Mouse (Mus musculus) gastrocnemius, adult 8-10 months (tissue): ENCODE measurements at regions not wholly inside any gene's neighbourhood (a gene's known extent, or its start where the extent isn't known, plus 50 kb on each side); places are given as distances from the start of the nearest gene placed in this dataset.

Experiments
- DNase-seq, 2 experiments: peaks; one replicate each; pipeline ENCODE4 v3.0.0; 2022; ENCODE audit warnings: low spot score in 2 of 2

GRCm38 (mm10) chr3:50761766-50762165, 318.4 kb upstream of the Slc7a11 start:
- DNase-seq = no peak

- no peak for DNase-seq
Measured at GRCm38 (mm10) chr3:50758106-50758505, 314.7 kb upstream of the Slc7a11 start.

- no peak for DNase-seq
Measured at GRCm38 (mm10) chr3:50737173-50737572, 293.8 kb upstream of the Slc7a11 start.

DNA sequence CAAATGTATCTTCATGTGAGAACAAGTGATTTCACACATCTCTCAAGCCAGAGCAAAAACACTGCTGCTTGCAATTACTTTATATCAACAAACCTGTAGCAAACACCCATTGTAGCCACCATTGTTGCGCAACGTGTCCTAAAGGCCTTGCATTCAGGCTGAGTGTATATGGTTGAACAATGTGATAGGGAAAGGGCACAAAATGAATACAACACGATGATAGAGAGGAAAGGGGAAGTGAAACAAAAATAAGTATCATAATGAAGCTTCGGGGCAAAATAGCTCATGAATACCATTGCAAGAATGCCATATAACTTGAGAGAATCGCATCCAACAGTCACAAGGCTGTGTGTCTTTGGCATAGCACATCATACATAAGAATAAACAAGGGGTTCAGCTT, 275.6 kb upstream of the Slc7a11 start:
- DNase-seq = no peak

GRCm38 (mm10) chr3:50713463-50713862, 270.0 kb upstream of the Slc7a11 start:
- DNase-seq = no peak

GRCm38 (mm10) chr3:50709415-50709989, 266.1 kb upstream of the Slc7a11 start:
- DNase-seq = no peak

DNA sequence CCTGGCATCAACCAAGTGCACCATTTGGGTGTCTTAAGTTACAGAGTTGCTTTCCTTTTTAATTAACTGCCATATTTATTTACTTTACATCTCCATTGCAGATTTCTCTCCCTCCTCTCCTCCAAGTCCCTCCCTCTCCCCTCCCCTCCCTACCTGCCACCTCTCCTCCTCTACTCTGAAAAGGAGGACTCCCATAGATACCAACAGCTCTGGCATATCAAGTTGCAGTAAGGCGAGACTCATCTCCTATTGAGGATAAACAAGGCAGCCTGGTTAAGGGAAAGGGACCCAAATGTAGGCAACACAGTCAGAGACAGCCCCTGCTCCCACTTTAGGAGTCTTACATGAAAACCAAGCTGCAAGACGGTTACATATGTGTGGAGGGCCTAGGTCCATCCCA, 263.3 kb upstream of the Slc7a11 start:
- no peak for DNase-seq

GRCm38 (mm10) chr3:50694904-50695680, 251.7 kb upstream of the Slc7a11 start:
- no peak for DNase-seq

DNA sequence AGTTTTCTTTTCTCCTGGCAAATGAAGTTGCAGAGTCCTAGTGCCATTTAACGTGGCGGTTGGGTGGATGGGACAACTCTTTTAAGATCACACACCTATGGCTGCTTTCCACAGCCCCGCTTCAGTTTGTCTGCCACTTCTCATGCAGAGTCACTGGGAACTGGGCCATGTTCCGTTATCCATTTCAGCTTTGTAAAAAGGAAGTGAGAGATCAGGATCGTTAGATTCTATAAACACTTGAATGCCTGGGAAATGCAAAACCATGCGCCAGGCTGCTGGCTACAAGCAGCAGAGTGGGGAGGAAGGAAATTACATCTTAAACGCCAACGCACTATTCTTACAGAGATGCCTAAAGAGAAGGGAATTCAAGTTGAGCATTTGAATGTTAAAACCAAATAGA, 251.1 kb upstream of the Slc7a11 start:
- no peak for DNase-seq

DNA sequence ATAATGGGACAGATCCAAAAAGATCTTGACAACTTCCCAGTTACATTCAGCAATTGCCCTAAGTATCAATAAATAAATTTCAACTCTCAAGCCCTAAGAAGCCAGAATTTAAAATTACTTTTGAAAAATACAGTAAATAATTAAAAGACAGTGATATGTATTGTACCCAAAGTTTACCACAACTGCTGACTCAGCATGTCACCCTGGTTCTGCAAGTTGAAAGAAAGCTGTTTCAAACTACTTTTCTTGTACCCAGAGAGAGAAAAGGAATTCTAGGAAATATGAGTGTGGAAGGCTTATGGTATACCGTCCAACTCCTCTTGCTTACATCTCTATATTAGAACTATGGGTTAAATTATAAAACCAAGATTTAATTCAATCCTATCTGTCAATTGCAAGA, 248.9 kb upstream of the Slc7a11 start:
- no peak for DNase-seq

GRCm38 (mm10) chr3:50690750-50691149, 247.3 kb upstream of the Slc7a11 start:
- DNase-seq = no peak

DNA sequence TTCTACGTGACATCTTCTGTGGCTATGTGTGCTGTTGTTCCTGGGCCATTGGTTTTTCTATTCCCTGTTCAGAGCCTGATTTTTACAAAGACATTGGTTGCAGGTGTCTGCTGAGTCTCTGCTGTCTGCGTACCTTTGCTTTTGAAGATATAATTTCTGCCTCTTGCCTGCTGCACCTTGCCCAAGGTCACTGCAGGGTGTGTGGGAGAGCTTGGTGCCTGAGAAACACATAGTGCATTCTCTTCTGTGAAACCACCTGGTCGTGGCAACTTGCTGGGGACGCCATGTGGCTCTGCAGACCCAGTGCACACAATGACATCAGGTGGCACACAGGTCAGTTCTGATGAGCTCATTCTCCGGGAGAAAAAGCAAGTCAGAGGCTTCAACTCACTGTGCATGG, 246.0 kb upstream of the Slc7a11 start:
- no peak for DNase-seq

GRCm38 (mm10) chr3:50687755-50688154, 244.3 kb upstream of the Slc7a11 start:
- DNase-seq = no peak

GRCm38 (mm10) chr3:50678611-50678988, 235.2 kb upstream of the Slc7a11 start:
- DNase-seq = no peak

DNA sequence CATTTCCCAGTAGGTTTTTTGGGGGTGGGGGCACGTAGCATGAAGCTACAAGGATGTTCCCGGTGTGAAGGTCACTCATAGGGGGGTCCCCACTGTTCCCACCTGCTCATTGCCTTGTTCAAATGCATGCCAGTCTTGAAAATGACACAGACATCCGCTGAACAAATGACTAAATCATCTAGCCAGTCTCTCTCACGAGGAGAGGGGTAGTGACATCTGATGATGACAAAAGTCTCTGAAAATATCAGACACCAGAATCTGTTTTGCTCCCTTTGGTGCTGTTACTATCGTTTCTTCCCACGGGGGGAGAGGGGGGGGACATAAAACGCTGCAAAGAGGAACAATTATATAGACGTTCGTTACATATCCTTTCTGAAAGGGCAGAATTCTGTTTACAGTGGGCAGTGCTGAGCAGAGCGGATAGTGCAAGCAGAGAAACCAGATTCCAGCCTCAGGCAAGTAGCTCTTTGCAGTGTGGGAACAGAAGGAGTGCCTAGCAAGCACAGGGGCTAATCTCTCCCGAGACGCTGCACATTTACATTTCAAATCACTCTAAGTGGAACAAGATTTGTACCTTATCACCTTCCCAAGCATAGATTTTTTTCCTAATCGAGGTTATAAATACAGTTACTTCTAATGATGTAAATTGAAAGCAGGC, 234.7 kb upstream of the Slc7a11 start:
- no peak for DNase-seq

DNA sequence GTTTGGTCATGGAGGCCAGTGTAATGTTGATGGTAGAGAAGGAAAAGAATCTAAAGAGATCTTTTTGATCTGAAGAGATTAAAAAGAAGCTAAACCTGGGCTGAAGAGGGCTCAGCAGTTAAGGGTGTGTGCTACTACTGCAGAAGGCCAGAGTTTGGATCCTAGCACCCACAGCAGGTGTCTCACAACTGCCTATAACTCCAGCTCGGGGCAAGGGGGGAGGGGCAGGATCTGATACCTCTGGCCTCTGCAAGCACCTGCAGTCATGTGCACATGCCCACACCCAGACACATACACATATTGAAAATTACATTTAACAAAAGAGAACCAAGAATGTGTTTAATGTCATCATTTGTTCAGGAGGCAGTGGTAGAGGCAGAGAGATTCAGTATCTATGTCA, 232.4 kb upstream of the Slc7a11 start:
- no peak for DNase-seq

DNA sequence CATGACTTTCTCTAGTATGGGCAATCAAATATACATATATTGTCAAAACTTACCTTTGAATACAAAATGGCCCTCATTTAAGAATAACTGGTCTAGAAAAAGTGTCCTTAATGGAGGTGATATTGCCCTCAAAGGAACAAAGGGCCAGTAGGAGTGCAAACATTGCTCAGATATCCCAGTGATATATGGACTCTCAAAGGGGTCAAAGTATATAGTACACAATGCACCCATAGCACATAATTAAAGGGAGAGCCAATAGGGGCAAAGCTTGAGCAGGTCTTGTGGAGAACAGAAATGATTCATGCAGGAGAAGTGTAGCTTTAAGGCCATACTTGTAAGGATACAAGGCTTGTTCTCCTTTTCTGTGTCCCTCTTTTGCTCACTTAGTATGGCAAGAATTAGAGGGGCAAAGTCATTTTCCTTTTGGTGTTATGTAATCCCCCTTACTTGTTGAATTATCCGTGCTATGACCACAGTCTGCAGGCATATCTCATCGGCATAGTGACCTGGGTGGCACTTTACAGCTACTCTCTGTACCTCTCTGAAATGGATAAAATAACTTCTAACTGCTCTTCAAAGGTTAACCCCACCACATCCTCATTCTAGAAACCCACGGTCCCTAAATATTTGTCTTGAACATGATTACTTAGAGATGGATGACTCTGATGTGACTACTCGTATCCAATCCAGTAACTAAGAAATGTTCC, 231.6 kb upstream of the Slc7a11 start:
- DNase-seq = no peak

- DNase-seq = no peak
Measured at GRCm38 (mm10) chr3:50665316-50665715, 221.9 kb upstream of the Slc7a11 start.

- DNase-seq = no peak
Measured at GRCm38 (mm10) chr3:50660966-50661365, 217.6 kb upstream of the Slc7a11 start.

- DNase-seq = no peak
Measured at GRCm38 (mm10) chr3:50660566-50660965, 217.2 kb upstream of the Slc7a11 start.

DNA sequence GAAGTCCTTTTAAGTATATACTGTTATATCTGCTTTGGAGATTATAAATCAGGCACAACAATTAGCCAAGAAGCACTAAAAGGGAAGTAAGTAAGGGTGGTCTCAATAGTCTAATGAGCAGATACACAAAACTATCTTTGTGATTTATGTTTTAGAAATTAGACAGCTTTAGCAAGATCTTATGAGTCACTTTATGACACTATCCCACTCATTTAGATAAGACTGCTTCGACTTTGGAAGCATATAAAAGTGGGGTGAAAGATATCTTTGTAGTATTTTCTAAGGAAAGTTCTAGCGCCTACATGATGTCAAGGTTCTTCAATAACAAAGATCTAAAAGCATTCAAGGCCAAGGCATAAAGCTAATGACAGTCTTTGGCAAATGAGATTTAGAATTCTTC, 214.5 kb upstream of the Slc7a11 start:
- DNase-seq = no peak

- DNase-seq = no peak
Measured at GRCm38 (mm10) chr3:50654441-50654840, 211.0 kb upstream of the Slc7a11 start.
